Mouse (Mus musculus) heart, postnatal 4 days (tissue): ENCODE results near the gene Itpr1. TPM values are rescaled to one million over a fixed set of nuclear protein-coding genes. Genes with fewer than 3 reads are reported as not detected.
"Not testable (repeated sequence)": the region's sequence is repeated elsewhere in the genome, so short reads cannot be mapped to it uniquely, and the experiment has no call there.

Experiments used
- DNase-seq: peaks from one replicate; pipeline ENCODE4 v3.0.0; 2021
- total RNA-seq, 2 experiments: library from RNA; stranded (reverse); gene quantifications; 2 replicates each; pipeline ENCODE4 v1.2.3; 2021

Itpr1 gene
- total RNA-seq, 2 experiments from 2014 or later = 71.8 to 73.6 TPM

GRCm38 (mm10) chr6:108551725-108552620, 339.1 kb downstream of the Itpr1 start:
- DNase-seq = no peak

DNA sequence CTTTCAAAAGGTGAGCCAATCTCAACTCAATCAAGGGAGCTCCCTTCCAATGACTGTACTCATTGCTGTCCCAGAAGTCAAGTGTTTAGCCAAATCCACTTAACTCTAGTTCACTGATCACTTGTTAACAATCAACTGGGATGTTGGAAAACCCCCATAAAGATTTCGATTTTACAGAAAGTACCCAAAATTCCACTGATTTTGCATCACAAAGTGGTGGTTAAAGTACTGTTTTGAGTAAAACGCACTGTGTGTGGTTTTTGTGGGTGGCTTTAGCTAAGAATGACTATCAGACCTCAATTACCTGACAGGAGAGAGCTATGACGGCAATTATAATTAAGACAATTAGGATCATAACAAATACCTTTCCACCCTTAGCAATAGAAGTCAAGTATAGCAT, 340.1 kb downstream of the Itpr1 start:
- no peak for DNase-seq

GRCm38 (mm10) chr6:108553536-108553935, 340.6 kb downstream of the Itpr1 start:
- no peak for DNase-seq

- DNase-seq = no peak
Observed at GRCm38 (mm10) chr6:108554389-108554788, 341.5 kb downstream of the Itpr1 start.

GRCm38 (mm10) chr6:108554878-108555277, 342.0 kb downstream of the Itpr1 start:
- DNase-seq = no peak

DNA sequence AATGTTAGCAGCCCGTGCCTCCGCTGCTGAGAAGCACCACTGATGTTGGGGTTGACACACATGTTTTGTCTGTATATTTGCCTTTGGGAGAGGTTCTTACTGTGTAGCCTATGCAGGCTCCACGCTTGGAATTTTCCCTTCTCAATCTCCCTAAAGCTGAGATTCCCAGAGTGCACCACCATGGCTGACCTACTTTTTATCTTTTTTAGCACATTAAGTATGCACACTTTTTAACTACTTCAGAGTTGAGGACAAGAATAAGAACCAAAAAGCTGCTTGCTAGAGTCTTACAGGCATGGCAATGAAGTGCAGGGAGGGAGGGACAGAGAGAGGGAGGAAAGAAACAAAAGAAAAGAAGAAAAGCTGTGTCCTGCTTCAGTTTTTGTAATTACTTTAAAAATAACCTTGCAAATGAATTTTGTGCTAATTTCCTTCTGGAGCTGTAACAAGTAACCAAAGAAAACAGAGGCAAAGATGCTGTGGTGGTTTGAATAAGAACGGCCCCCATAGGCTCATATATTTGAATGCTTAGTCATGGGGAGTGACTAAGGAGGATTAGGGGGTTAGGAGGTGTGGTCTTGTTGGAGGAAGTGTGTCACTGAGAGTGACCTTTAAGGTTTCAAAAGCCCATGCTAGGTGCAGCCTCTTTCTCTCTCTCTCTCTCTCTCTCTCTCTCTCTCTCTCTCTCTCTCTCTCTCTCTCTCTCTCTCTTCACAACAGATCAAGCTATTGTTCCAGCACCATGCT, 344.9 kb downstream of the Itpr1 start:
- DNase-seq = no peak

DNA sequence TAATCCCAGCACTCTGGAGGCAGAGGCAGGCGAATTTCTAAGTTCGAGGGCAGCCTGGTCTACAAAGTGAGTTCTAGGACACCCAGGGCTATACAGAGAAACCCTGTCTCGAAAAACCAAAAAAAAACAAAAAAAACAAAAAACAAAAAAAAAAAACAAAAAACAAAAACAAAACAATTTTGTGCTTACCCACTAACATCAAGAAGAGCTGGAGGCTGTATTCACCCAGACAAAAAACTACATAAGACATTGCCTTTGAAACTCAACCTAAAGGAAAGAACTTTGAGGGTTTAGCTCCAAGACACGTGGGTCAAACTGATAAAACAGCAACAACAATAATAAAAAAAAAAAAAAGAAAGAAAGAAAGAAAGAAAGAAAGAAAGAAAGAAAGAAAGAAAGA, 346.3 kb downstream of the Itpr1 start:
- DNase-seq = not testable (repeated sequence)

GRCm38 (mm10) chr6:108562971-108563370, 350.1 kb downstream of the Itpr1 start:
- DNase-seq = no peak

GRCm38 (mm10) chr6:108565447-108565846, 352.6 kb downstream of the Itpr1 start:
- not testable (repeated sequence) for DNase-seq

DNA sequence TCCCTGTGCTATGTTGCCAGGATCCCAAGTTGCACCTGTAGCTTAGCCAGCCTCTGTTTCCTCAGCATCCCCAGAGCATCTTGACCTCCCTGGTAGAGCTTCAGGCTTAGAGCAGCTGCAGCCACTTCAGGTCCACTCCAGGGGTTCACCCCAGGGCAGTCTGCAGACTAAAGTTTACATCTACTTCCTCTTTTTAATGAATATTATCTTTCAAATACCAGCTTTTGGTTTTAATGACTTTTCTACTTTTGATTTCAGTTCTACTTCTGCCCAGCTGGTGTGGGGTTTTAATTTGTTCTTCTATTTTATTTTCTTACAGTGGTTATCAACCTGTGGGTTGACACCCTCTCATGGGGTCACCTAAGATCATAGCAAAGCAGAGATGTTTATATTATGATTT, 353.7 kb downstream of the Itpr1 start:
- no peak for DNase-seq

DNA sequence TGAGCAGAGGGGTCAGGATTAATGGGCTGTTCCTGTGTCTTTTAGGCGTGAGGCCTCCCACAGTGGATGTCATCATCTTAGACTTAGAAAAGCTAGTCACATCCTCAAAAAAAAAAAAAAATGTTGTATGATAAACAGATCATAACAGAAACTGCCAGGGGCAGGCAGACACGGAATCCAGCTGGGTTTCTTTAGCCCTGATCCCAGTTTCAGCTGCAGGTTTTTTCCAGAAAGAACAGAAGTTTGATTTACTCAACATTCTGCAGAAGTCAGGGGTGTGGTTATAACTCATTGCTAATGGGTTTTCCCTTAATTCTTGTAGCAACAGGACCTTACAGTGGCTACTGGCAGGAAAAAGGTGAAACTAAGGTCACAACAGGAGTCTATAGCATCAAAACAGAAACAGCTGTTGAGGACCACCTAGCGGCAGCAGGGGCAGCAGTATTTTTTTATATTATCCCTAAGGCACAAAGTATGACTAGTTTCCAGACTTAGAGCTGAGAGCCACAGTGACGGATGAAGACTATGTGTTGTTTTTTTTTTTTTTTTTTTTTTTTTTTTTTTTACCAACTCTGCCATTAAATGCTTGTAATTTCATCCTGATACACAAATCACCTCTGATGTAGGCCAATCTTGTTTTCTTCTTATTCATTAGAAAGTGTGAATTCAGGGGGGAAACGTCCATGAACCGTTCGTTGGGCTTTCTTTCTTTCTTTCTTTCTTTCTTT, 356.7 kb downstream of the Itpr1 start:
- peak; percentile 14 for DNase-seq

DNA sequence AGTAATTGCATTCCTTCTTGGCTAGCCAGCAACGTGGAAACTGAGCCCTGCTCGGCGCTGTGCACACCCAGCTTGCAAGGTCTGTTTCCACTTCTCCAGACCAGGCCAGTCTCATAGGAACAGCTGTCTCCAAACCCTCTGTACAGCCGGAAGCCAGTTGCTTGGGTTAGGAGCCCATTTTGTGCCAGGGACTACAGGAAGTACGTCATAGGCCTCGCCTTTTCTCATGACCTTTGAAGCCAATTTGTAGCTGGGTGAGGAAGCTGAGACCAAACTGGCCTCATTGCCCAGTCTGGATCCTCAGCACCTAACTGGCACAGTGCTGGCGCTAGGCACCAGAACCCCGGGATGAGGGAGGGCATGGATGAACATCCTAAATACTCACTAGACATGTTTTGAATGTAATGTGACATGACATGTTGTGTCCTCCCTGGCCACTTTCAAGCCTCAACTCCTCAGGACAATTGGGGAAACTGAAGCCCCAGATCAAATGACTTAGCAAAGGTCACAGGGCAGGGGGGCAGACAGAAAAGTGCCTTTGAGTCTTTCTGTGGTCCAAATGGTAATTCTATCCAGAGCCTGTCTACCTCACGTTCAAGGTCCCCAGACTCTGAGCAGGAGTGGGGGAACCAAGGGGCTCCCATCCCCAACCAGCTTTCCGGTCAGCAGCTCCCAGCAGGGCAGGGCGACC, 357.6 kb downstream of the Itpr1 start:
- peak; percentile 56 for DNase-seq

DNA sequence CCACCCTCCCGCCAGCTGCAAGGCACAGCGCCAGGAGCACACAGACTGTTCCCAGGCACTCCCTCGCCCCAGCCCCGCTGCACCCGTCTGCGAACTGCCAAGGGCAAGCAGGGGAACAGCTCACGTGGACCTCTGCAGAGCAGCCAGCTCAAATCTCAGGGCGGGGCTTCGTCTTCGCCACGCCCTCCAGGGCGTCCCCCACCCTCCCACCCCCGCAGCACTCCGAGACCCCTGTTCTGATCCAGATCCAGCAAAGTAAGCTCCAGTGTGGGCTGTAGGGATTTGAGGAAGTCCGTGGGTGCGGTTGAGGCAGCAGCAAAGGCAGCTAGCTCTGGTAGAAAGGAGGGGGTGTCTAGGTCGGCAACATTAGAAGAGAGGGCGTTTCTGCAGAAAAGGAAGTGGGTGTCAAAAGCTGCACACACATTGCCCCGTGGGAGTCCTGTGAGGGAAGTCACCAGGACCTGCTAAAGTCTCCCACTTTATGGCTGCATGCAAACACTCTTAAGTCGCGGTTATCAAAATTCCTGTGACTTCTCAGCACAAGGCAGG, 358.2 kb downstream of the Itpr1 start:
- peak; percentile 91 for DNase-seq

- no peak for DNase-seq
Observed at GRCm38 (mm10) chr6:108572646-108573045, 359.8 kb downstream of the Itpr1 start.

DNA sequence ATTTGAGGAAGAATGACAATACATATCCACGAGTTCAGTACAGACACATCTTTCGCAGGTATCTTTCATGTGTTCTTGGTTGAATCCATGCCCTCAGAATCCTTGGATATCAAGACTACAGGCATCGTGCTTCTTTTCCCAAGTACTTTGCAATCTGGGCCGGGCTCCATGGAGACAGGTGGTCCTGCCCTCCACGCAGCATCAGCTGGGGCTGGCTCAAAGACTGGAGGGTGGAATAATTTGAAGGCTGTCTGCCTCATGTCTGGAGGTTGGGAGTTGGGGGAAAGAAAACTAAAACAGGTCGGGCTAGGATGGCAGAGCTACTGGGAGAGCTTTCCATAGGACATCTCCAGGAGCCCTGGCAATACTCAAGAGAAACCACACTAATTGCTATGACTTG, 364.2 kb downstream of the Itpr1 start:
- no peak for DNase-seq

- no peak for DNase-seq
Observed at GRCm38 (mm10) chr6:108588426-108588825, 375.5 kb downstream of the Itpr1 start.

DNA sequence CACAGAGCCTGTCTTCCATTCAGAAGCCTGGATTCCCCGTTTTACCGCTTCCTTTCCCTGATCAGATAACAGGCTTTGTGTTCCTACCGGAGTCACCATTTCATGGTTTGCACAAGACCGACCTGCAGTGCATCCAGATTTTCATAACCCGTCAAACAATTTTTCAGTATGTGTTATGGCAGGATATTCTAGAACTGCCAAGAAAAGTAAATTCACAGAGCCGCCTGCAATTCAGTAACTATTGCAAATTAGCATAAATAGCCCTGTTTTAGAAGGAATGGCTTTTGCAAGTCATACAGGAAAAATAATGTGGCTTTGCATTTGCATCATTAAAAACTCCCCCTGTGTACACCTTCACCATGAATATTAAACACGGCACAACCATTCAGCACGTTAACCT, 379.3 kb downstream of the Itpr1 start:
- no peak for DNase-seq

DNA sequence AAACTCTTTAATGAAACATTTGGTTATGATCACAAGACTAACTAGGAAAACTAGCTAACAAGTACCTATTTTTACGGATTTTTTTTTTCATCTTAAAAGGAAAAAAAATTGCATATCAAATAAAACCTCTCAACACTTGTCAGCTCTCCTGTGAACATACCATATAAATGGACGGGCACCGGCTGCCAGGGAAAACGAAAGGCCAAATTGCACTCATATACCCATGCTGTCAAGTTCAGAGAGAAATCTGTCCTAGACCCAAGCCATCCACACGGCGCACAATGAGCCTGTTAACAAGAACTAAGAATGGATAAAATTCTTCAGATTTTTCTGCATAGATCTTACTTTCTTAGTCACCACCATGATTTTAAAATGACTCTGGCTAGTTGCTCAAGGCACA, 379.7 kb downstream of the Itpr1 start:
- DNase-seq = no peak

- DNase-seq = no peak
Observed at GRCm38 (mm10) chr6:108594171-108594841, 381.4 kb downstream of the Itpr1 start.

DNA sequence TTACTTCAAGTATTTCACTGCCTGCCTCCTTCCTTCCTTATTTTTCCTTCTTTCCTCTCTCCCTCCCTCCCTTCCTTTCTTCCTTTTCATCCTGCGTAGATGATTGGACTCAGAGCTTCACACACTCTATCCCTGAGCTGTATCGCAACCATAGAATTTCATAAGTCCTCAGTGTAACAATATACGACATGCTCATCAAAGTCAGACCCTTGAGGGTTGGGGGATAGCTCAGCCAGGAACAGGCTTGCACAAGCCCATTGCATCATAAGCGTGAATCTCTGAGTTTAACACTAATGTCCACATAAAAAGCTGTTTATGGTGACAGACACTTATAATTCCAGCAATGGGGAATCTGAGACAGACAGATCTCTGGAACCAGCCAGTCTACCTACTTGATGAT, 385.8 kb downstream of the Itpr1 start:
- no peak for DNase-seq

GRCm38 (mm10) chr6:108599317-108599716, 386.4 kb downstream of the Itpr1 start:
- DNase-seq = no peak
